Mouse (Mus musculus) kidney, postnatal 25 days (tissue): ENCODE results near the gene Msmp.

Source experiments
- DNase-seq, 2 experiments: peaks; one replicate each; pipeline ENCODE4 v3.0.0; 2021; ENCODE audit warnings: mixed read lengths in 2 of 2

Gene Msmp

GRCm38 (mm10) chr4:43593453-43593852, 9.2 kb upstream of the Msmp start:
- peak in 1 of 2 experiments; percentile 29 for DNase-seq

- DNase-seq: no peak
Measured at GRCm38 (mm10) chr4:43591961-43592360, 7.7 kb upstream of the Msmp start.

DNA sequence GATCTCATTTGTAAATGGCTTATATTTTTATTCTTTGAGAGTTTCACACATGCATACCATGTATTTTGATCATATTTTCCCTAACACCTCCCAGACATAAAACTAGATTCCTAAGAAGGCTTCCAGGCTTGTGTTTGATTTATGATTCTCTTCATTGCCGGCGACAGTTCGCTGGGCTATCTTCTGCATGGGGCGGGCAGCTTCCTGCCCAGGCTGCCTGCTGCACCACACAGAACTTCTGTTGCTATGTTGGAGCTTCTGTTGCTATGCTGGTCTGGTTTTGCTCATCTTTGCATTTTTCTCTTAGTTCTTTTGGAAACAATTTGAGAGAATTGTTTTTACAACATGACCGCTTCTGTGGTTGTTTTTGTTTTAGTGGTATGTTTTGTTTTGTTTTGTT, 7.2 kb upstream of the Msmp start:
- DNase-seq: peak in 1 of 2 experiments; percentile 49

DNA sequence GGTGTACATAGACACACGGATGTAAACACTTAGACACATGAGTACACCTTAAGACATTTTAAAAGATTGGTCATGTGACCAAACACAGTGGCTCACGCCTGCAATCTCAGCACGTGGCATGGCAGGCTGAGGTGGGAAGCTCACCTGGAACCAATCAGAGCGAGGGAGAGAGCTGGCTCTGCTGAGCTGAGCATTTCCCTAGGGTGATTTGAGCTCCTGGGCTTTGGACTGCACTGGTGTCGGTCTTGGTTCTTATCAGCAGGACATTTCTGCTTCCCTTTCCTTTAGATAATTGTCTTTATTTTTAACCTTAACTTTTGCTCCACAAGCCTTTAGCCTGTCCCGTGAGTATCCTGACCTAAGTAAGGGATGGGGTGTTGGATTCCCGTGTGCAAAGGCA, 3.4 kb upstream of the Msmp start:
- peak in 1 of 2 experiments; percentile 71 for DNase-seq

DNA sequence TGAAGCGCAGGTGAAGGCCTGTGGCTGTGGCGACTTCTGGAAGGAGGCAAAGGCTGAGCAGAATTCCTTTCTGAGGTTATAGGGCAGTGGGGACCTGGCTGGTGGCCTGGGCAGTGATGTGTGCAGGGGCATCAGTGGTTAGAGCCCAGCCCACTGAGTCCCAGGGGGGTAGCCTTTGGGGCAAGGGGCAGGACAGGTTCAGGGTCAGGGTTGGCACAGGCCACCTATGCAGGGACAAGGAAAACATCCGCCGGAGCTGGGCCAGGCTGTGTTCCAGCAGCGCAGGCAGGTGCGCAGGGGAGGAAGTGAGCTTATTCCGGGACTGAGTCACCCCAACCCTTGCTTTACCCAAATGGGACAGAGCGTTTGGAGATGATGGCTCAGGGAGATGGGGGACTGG, 2.1 kb upstream of the Msmp start:
- peak; percentile 81 to 91 for DNase-seq

DNA sequence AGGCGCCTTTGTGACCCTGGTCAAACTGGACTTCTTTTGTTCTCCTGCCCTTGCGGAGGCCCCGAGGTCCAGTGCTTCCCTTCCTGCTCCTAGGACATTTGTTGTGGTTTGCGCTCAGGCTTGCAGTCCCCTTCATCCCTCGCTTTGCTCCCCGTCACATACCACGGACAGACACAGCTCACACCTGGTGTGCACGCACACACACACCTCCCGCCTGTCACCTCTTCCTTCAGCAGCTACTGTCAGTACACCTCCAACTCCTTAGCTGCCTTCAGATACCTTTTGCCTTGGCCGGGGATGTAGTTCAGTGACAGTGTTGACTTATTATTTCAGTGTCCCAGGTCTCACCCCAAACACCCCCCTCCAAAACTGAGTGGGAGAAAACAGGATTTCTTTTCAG, 1.4 kb upstream of the Msmp start:
- no peak for DNase-seq

DNA sequence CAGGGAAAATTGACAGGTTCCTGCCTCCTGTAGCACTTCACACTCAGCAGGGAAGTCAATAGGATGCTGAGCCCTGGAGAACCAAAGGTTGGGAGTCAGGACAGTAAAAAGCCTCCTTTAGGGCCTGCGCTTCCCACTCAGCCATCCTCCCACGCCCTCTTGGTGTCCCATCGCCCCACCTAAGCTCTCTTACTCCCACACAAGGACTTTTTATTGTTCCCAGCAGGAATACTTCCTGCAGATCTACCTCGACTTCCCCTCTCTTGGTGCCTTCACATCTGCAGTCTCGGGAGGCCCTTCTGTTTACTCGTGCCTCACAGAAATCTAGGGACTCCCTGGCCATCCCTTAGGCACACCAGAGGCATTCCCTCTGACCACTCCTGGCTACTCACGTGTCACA, 873 bp downstream of the Msmp start:
- DNase-seq: peak in 1 of 2 experiments; percentile 33

DNA sequence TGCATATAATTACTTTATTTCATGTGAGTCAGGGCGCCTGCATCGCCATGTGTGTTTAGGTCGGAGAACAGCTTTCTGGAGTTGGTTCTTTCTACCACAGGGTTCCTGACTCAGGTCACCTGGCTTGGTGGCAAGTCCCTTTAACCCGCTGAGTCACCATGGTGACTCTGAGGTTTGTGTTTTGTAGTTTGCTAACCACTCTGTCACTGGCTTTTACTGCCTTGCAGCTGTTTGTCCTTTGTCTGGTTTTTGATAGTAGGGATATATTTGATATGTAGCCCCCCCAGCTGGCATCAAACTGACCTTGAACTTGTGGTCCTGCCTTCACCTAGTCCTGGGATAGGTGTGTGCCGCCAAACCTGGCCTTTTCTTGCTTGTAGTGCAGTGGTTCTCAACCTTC, 2.1 kb downstream of the Msmp start:
- no peak for DNase-seq

GRCm38 (mm10) chr4:43581381-43581780, 2.9 kb downstream of the Msmp start:
- peak in 1 of 2 experiments; percentile 40 for DNase-seq

DNA sequence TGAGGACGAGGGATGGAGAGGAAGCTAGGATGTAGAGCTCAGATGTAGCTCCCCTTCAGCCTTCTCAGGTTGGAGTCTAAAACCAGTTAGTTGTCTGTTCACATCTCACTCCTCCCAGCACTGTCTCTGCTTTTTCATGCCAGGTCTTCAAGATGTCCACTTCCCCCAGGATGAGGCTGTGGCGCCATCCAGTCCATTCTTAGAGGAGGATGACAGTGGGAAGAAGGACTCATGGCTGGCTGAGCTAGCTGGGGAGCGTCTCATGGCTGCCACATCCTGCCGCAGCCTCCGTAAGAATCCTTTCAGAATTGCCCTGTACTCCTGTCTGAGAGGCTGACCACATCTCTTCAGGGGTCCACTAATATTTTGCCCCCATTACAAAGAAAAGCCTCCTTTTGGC, 3.6 kb downstream of the Msmp start:
- no peak for DNase-seq

- peak in 1 of 2 experiments; percentile 27 for DNase-seq
Measured at GRCm38 (mm10) chr4:43579731-43580130, 4.6 kb downstream of the Msmp start.

DNA sequence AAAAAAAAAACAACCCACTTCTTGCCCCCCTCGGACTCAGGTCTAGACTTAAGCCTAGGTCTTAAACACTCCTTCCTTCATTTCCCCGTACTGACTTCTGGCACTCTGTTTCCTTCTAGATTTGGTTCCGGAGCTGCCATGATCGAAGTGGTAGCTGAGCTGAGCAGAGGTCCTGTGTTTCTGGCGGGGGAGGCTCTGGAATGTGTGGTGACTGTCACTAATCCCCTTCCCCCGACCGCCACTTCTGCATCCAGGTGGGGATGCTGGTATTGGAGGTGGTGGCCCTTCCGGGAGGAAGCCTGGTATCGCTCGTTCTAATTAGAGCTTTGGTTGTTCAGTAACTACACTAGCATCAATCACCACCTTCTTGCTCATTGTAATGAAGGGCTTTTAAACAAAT, 5.0 kb downstream of the Msmp start:
- DNase-seq: peak in 1 of 2 experiments; percentile 40

- DNase-seq: peak; percentile 93 to 97
Measured at GRCm38 (mm10) chr4:43578376-43579204, 5.7 kb downstream of the Msmp start, which contains the start of the genes Rgp1 and Gba2. TSS of gene Rgp1 (plus strand) at chr4:43578715. TSS of gene Gba2 (minus strand) at chr4:43578873.

DNA sequence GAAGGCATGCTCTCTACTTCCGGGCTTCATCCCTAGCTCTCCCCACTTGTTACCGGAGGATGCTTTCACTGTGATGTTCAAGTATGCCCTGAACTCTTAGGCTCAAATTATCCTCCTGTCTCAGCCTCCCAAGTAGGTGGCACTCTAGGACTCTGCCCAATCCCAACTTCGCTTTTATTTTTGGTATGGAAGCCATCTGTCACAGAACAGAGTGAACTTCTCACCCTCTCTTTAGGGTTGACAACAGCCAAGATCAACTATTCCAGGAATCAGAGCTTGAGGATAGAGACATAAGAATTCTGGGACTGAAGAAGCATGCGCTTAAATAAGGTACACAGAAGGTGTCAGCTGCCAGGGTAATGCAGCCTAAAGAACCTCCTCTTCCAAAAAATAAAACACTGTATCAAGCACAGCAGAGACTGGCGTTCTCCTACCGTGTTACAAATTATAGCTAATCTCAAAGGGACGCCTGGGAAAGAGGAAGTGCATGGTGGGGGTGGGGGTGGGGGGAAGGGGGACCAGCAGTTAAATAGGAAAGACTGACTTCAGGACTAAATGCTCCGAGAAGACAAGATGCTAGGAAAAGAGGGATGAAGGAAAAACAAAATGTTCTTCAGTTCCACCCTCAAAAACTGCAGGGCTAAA, 6.9 kb downstream of the Msmp start:
- DNase-seq: no peak

GRCm38 (mm10) chr4:43575356-43575755, 8.9 kb downstream of the Msmp start:
- DNase-seq: no peak

DNA sequence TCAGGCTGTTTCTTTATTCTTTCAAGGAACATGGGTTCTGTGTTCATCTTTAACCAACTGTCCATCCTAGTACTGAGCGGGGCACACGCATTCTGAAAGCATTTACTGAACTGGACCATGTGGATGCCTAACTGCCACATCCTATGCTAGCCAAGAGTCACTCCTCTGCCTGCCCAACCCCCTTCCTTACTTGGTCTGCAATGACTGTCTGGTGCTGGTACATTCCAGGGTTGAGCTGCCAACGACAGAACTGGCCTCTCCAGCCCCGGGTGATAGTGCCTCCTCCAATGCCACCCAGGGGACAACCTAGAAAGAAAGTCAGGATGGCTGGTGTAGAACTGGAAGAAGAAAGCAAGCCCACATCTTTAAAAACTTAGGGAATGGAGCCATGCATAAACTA, 10.7 kb downstream of the Msmp start:
- DNase-seq: no peak

DNA sequence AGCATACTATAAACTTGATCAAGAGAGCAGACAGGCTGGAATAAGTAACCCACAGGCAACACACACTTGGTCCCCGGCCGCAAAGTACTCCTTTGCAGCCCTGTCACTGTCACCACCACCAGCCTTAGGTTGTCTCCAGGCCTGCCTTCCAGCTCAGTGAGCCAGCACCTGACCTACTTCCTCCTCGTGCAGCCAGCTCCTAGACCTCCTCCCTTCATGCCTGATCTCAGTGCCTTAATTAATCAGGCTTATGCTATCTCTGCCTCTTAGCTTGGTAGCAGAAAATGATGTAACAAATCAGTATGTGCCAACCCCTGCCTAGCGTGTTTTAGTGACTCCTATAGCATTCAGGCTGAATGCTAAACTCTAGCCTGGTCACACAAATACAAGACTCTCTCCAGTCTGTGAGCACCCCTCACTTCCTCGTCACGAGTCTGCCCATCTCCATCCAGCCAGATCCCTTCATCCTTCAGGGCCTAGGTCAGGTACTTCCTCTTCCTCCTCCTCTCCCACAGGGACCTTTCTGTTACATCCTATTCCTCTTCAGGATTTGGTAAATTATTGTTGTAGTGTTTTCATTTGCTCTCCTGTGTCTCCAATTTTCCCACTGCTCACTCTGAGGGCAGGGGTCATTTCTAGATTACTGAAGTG, 12.8 kb downstream of the Msmp start:
- peak in 1 of 2 experiments; percentile 29 for DNase-seq

- peak in 1 of 2 experiments; percentile 31 for DNase-seq
Measured at GRCm38 (mm10) chr4:43567140-43567539, 17.2 kb downstream of the Msmp start.

- DNase-seq: peak in 1 of 2 experiments; percentile 34
Measured at GRCm38 (mm10) chr4:43564231-43564630, 20.1 kb downstream of the Msmp start.

GRCm38 (mm10) chr4:43563601-43563875, 20.8 kb downstream of the Msmp start:
- no peak for DNase-seq

- DNase-seq: peak in 1 of 2 experiments; percentile 35
Measured at GRCm38 (mm10) chr4:43562769-43563600, 21.3 kb downstream of the Msmp start.

DNA sequence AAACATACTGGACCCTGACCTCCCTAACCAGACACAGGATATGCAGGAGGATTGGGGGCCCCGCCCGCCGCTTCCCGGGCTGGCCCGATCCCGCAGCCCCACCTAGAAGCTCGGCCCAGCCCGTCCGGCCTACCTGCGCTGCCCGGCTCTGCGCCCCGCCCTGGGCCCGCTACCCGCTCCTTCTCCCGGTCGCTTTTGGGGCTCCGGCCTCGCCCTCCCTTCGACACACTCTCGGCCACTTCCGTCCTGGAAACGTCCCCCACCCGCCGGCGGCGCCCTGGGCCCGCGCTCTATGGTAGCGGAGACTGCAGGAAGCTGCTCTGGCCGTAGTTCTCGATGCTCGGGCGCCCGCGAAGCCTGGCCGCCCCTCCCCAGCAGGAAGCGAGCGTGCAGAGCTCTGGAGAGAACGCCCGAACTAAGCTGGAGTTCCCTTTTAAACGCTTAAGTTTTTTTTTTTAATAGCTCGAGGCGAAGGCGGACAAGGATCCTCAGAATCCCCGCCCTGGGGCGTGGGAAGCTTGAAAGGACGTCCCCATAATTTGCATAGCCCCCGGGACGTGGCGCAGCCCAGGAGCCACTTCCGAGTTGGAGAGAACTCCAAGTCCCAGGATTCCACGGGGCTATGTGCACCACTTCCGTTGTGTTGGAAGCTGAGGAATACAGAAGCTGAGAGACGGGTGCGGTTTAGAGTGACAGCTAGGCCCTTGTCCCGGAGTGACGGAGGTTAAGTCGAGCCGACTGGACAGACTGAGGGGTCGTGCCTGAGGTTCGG, 22.1 kb downstream of the Msmp start, which contains the start of the genes Creb3 and Tln1:
Creb3 (plus strand) TSS at position 336 of the 772 bp plus-strand sequence.
Tln1 (minus strand) TSS at position 695 of the 772 bp plus-strand sequence.
- DNase-seq: peak; percentile 95 to 98
